Mouse (Mus musculus) testis, adult 2 months (tissue): ENCODE data around the gene Npc1l1.

Experiments
- CTCF ChIP-seq: fragments of 200-500 bp; IDR thresholded peaks from 2 replicates; pipeline ENCODE4 v1.5.1; 2012; ENCODE audit warnings: low read depth, mild to moderate bottlenecking, inconsistent platforms, low read length, moderate library complexity; ENCODE audit not compliant: control insufficient read depth, insufficient read depth, insufficient replicate concordance
- POLR2A ChIP-seq: fragments of 200-500 bp; IDR thresholded peaks from 2 replicates; pipeline ENCODE4 v1.6.1; 2012; ENCODE audit warnings: low read depth, mild to moderate bottlenecking, inconsistent platforms, low read length, moderate library complexity; ENCODE audit not compliant: control insufficient read depth

DNA sequence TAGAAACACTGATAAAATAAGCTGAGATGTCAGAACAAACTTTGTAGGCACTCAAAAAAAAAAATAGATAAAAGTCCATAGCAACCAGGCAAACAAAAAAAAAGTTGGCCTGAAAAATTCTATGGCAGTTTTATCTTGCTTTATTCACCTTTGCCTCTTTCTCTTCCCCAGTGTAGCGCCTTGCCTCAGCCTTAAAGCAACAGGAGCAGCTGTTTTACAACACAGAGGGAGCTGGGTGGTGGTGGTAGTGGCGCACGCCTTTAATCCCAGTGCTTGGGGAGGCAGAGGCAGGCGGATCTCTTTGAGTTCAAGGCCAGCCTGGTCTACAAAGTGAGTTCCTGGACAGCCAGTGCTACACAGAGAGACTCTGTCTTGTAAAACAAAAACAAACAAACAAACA lies 3.1 kb upstream of the Npc1l1 start:
- TF ChIP-seq CTCF, result no peak
- TF ChIP-seq POLR2A, result no peak
